Mouse (Mus musculus) kidney, embryonic 16.5 days (tissue): Measurements from ENCODE around the gene Grap2. TPM values are rescaled to one million over a fixed set of nuclear protein-coding genes. Genes with fewer than 3 reads are reported as not detected.

Experiments used
- ATAC-seq: fragments of 200-750 bp; cut with Nextera tagmentation; 2 replicates; pipeline ENCODE4 v1.8.0; 2017; ENCODE audit warnings: moderate TSS enrichment; ENCODE audit not compliant: low FRiP score, low TSS enrichment
- H3K27ac ChIP-seq: fragments of 300-500 bp; sonication (generic); 2 replicates; pipeline ENCODE4 v1.5.1; 2014; ENCODE audit warnings: low read length
- H3K27me3 ChIP-seq: fragments of 300-500 bp; sonication (generic); 2 replicates; pipeline ENCODE4 v1.6.1; 2014; ENCODE audit warnings: low read length, control low read depth, mixed read lengths; ENCODE audit not compliant: insufficient read depth
- H3K36me3 ChIP-seq: fragments of 300-500 bp; sonication (generic); 2 replicates; pipeline ENCODE4 v1.6.1; 2014; ENCODE audit warnings: low read length, control low read depth, mixed read lengths; ENCODE audit not compliant: insufficient read depth
- H3K4me1 ChIP-seq: fragments of 300-500 bp; sonication (generic); 2 replicates; pipeline ENCODE4 v1.6.1; 2014; ENCODE audit warnings: low read length, control low read depth, mixed read lengths; ENCODE audit not compliant: insufficient read depth
- H3K4me2 ChIP-seq: fragments of 300-500 bp; sonication (generic); replicated peaks from 2 replicates; pipeline ENCODE4 v1.6.1; 2014; ENCODE audit warnings: low read depth, low read length
- H3K4me3 ChIP-seq: fragments of 300-500 bp; sonication (generic); 2 replicates; pipeline ENCODE4 v1.5.1; 2014; ENCODE audit warnings: mild to moderate bottlenecking, low read length
- H3K9ac ChIP-seq: fragments of 300-500 bp; sonication (generic); replicated peaks from 2 replicates; pipeline ENCODE4 v1.6.1; 2014; ENCODE audit warnings: low read length
- H3K9me3 ChIP-seq: fragments of 300-500 bp; sonication (generic); 2 replicates; pipeline ENCODE4 v1.6.1; 2016; ENCODE audit warnings: low read length, control low read depth
- WGBS: fragments of 180-500 bp; shearing (Covaris S2); extraction: QIAGEN DNeasy Blood & Tissue Kit; methylation state at CpG from one replicate; pipeline ENCODE4 v1.1.7; 2014; 5-methylcytosine and 5-hydroxymethylcytosine counted together
- polyA plus RNA-seq: library from polyadenylated mRNA; unstranded; fragments of >200 nt; fragmentation: Nextera tagmentation; extraction: Ambion mirVana; gene quantifications from 2 replicates; pipeline ENCODE4 v1.2.1, GENCODE M21; 2015

Grap2 gene
- polyA plus RNA-seq, 1 experiment from 2014 or later, result 0.81 TPM

DNA sequence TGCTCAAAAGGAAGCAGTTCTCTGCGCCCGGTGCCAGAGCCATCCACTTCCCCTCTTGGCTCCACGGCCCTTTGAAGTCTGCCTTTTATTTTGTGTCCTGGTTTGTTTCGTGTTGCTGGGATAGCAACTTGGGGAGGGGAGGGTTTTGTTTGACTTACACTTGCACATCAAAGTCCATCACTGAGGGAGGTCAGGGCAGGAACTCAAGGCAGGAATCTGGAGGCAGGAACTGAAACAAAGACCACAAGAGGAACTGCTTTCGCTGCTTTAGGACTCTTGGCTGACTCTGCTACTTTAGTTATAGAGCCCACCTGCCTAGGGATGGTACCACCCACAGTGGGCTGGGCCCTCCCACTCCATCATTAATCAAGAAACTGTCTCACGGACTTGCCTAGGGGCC, 54.1 kb downstream of the Grap2 start:
- H3K27me3 ChIP-seq, result 0 out of 2 replicates have a peak, but pooled peaks cover 3% of the 10 kb centered on the region
- H3K4me3 ChIP-seq, result no peak overlapping the region
- 54% methylated on average over 6 of the region's 6 CpGs for WGBS
- no peak for ATAC-seq
- no peak overlapping the region for H3K27ac ChIP-seq
- no peaks in the 10 kb centered on the region for H3K9me3 ChIP-seq
- no peaks in the 10 kb centered on the region for H3K4me1 ChIP-seq
- H3K36me3 ChIP-seq, result no peaks in the 10 kb centered on the region
- H3K9ac ChIP-seq, result no peak overlapping the region
- H3K4me2 ChIP-seq, result no peak overlapping the region

DNA sequence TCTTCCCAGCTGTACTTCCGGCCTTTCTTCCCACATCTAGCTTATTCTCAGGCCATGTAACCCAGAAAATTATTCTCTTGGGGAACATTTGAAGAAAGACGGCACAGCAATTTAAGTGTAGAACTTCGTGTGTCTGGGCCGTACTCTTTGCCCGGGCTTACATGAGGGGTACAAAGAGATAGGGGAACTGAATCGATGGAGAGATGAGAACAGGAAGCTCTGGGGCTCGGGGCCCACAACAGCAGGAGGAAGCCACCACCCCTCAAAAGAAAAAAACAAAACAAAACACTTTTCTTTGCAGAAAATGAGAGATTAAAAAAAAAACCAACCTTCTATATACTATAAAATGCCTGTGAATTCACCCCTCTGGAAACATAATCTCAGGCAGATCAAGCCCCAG, 57.8 kb downstream of the Grap2 start:
- no peak for ATAC-seq
- no peak overlapping the region for H3K4me3 ChIP-seq
- H3K9ac ChIP-seq, result no peak overlapping the region
- H3K9me3 ChIP-seq, result no peaks in the 10 kb centered on the region
- H3K4me1 ChIP-seq, result no peaks in the 10 kb centered on the region
- no peak overlapping the region for H3K27ac ChIP-seq
- no peaks in the 10 kb centered on the region for H3K36me3 ChIP-seq
- no peaks in the 10 kb centered on the region for H3K27me3 ChIP-seq
- no peak overlapping the region for H3K4me2 ChIP-seq
- whole genome bisulfite sequencing, result 72% methylated on average over 7 of the region's 7 CpGs

DNA sequence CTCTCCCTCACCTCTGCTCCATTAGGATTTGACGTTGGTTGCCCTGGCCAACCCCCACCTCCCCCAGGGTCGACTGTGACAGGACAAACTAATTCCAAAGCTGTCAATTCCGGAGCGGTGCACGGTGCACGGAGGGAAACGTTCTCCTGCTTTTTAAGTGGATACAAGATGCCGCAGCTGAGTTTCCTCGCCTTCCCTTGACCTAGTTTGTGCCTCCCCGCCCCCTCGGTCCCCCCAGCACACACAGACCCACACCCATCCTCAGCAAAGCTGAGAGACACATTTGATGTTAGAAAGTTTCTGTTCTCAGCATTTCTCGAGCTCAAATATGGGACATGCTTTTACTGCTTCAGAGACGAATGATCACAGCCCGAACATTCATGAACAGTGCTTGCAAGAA, 58.3 kb downstream of the Grap2 start:
- Histone ChIP-seq H3K9me3 (no peaks in the 10 kb centered on the region), H3K9ac (no peak overlapping the region), H3K36me3 (no peaks in the 10 kb centered on the region), H3K4me3 (no peak overlapping the region), H3K4me2 (no peak overlapping the region), H3K4me1 (no peaks in the 10 kb centered on the region), H3K27me3 (no peaks in the 10 kb centered on the region), H3K27ac (no peak overlapping the region)
- no peak for ATAC-seq
- 34% methylated on average over 14 of the region's 14 CpGs for WGBS

DNA sequence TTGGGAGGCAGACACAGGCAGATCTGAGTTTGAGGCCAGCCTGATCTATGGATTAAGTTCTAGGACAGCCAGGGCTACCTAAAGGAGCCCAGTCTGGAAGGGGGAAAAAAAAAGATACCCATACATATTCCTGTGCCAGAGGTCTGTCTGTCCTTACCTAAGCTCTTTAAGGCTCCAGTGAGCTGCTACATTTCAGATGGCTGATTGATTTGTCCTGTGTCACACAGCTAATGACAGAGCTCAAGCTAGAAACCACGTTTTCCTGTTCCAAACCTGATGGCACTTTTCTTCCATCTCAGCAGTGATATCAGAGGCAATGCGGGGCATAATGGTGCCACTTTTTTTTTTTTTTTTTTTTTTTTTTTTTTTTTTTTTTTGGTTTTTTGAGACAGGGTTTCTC, 58.9 kb downstream of the Grap2 start:
- no peaks in the 10 kb centered on the region for H3K9me3 ChIP-seq
- H3K27me3 ChIP-seq, result no peaks in the 10 kb centered on the region
- ATAC-seq, result no peak
- 82% methylated on average over 2 of the region's 2 CpGs for WGBS
- H3K4me1 ChIP-seq, result no peaks in the 10 kb centered on the region
- no peaks in the 10 kb centered on the region for H3K36me3 ChIP-seq
- H3K9ac ChIP-seq, result no peak overlapping the region
- H3K4me2 ChIP-seq, result no peak overlapping the region
- H3K4me3 ChIP-seq, result no peak overlapping the region
- H3K27ac ChIP-seq, result no peak overlapping the region

DNA sequence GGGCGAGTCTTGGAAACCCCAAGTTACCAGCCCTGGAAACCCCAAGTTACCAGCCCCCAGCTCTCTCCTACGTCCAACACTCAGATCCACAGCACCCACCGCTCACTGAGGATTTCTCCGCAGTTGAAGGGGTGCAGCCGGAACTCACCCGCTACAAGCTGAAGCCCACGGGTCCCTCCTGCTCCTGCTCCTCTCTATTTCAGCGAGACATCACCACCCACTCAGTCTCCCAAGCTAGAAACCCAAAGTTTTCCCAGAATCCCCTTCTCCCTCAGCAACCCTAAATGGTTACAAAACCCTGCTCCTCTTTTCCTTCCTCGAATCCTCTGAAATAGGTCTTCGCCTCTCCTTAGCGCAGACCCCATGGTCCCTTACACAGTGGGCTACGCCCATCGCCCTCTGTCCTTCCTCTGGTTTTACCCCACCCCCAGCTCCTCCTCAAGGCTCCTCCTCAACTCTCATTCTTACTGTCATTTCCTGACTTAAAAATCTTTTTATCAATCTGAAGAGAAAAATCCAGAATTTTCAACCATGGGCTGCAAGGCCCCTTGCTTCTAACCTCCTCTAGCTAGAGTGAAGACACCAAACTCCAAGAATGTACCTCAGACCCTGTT, 60.0 kb downstream of the Grap2 start:
- ATAC-seq, result no peak
- Histone ChIP-seq H3K4me1 (no peaks in the 10 kb centered on the region), H3K4me2 (no peak overlapping the region), H3K9me3 (no peaks in the 10 kb centered on the region), H3K4me3 (no peak overlapping the region), H3K9ac (no peak overlapping the region), H3K27me3 (no peaks in the 10 kb centered on the region), H3K27ac (no peak overlapping the region), H3K36me3 (no peaks in the 10 kb centered on the region)
- 86% methylated on average over 13 of the region's 13 CpGs for WGBS

DNA sequence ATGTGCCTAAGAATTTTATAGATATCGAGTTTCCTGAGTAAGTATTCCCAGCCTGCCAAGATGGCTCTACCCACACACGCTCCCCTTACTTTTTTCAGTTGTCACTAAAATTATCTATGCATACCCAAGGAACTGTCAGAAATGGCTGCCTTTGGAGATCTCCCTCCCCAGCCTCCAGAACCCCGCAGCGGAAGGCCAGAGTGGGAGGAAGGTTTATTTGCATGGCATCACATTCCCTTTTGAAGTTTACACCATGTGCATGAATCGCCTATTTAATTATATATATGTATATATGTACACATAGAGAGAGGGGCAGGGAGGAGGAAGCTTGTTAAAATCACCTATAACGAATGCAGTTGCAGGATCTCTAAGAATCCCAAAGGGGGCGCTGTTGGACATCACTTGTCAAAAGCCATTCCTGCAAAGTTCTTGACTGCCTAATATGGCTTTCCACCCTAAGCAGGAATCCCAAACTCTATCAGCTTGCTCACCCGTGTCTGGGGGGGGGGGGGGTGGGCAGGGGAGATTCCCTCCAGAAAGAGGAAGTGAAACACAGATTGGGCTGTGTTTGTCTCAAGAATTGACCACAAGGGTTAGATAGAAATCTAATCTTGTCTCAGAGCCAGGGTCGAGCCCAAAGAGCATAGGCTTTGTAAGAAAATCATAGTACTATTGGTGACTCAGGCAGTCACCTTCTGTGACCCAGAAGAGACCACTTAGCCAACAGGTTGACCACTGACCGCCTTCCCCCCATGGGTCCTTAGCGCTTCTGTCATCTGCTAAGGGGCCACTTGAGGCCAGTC, 62.2 kb downstream of the Grap2 start:
- H3K27me3 ChIP-seq, result no peaks in the 10 kb centered on the region
- no peak overlapping the region for H3K4me2 ChIP-seq
- peaks cover 6% of the 10 kb centered on the region; the same call in 1 of the 2 replicates for H3K4me1 ChIP-seq
- no peak overlapping the region for H3K9ac ChIP-seq
- H3K9me3 ChIP-seq, result no peaks in the 10 kb centered on the region
- no peak for ATAC-seq
- H3K4me3 ChIP-seq, result no peak overlapping the region
- no peak overlapping the region for H3K27ac ChIP-seq
- 51% methylated on average over 11 of the region's 11 CpGs for WGBS
- H3K36me3 ChIP-seq, result no peaks in the 10 kb centered on the region

DNA sequence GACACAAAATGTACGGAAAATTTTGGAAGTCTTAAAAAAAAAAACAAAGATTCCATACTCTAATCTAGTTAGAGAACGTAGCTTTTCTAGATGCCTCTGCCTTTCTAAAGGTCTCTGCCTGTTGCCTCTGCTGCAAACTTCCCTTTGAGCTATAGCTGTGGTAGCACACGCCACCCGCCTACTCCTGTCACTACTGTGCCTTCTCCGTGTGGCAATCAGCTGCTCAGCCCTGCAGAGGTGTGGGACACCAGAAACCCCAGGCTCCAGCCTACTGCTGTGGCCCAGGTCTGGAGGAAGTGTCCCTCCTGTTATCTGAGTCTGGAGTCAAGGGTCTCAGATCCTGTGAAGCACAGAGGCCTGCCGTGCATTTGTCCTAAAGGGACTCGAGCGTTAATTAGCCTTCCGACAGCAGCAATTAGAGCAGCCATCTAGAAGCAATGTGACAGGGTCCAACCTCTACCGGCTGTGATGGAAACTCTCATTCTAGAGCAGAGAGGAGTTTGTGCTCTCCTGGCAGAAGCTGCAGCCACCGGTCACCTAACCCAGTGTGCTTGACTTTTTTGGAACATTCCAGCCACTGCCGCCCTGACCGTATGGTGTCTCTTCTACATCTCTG, 64.5 kb downstream of the Grap2 start:
- Histone ChIP-seq H3K27me3 (no peaks in the 10 kb centered on the region), H3K4me2 (no peak overlapping the region), H3K9ac (no peak overlapping the region), H3K9me3 (no peaks in the 10 kb centered on the region), H3K4me1 (peaks cover 6% of the 10 kb centered on the region; the same call in 1 of the 2 replicates), H3K36me3 (no peaks in the 10 kb centered on the region), H3K27ac (no peak overlapping the region), H3K4me3 (no peak overlapping the region)
- no peak for ATAC-seq
- WGBS, result 49% methylated on average over 13 of the region's 13 CpGs

DNA sequence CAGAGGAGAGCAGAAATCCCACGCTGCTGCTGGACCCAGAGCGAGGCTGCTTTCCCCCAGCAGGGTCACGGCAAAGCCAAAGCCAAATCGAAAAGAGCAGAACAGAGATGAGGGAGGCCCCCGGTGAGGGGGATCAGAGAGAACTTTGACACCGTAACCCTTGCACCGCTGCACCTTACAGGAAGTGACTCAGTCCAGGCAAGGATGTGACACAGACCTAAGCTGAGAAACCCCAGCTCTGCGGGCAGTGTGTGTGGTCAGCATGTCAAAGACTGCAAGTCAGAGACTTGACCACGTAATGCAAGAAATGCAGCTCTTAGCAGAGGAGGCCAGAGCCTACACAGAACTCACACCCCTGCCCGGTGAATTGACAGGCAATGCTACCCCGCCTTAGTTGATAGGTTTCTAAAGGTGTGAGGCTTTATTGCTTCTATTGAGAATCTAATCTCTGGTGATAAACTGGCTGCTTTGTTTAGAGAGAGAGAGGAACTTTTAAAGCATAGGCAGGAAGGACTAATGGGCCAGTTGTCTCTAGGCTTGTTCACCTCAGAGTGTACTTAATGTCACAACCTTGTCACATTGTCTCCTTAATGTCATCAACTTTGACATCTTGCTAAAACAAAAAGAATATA, 66.8 kb downstream of the Grap2 start:
- Histone ChIP-seq H3K9me3 (no peaks in the 10 kb centered on the region), H3K27ac (no peak overlapping the region), H3K36me3 (no peaks in the 10 kb centered on the region), H3K27me3 (no peaks in the 10 kb centered on the region), H3K4me3 (no peak overlapping the region), H3K9ac (no peak overlapping the region), H3K4me2 (no peak overlapping the region), H3K4me1 (peaks cover 6% of the 10 kb centered on the region; the same call in 1 of the 2 replicates)
- no peak for ATAC-seq
- WGBS, result 17% methylated on average over 11 of the region's 11 CpGs

DNA sequence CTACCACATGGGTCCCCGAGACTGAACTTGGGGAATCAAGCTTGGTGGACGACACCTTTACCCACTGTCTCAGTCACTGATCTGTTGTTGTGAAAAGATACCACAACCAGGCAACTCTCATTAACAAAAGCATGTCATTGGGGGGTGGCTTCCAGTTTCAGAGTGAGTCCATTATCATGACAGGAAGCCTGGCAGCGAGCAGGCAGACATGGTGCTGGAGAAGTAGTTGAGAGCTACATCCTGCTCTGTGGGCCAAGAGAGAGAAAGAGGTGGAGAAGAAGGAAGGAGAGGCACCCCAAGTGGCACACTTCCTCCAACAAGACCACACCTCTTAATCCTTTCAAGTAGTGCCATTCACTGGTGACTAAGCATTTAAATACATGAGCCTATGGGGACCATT, 67.5 kb downstream of the Grap2 start:
- Histone ChIP-seq H3K4me3 (no peak overlapping the region), H3K27ac (no peak overlapping the region), H3K4me2 (no peak overlapping the region), H3K9me3 (no peaks in the 10 kb centered on the region), H3K9ac (no peak overlapping the region), H3K27me3 (no peaks in the 10 kb centered on the region), H3K36me3 (no peaks in the 10 kb centered on the region), H3K4me1 (peaks cover 6% of the 10 kb centered on the region; the same call in 1 of the 2 replicates)
- WGBS, result 91% methylated on average over 3 of the region's 3 CpGs
- ATAC-seq, result no peak
